Mouse (Mus musculus) lung, postnatal 10 days (tissue): ENCODE results near the gene Gigyf1.

Experiments used
- DNase-seq: peaks from one replicate; pipeline ENCODE4 v3.0.0; 2021

Gene Gigyf1

DNA sequence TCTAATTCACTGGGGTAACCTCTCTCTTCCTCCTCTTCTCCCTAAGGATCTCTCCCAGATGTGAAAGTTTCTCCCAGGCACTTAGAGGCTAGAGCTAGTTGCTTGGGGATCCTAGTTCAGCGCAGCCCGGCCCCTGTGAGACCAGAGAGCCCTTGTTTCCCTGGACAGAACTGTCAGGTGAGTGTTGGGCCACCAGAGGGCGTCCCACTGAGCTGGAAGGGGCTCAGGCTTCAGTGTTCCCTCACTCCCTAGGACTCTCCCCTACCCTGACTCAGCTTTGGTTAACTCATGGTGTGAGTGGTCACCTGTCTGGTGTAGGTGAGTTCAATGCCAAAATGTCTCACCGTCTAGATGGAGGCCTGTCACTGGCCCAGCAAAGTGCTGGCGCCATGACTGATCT is at the start of gene Gigyf1:
Gigyf1 (plus strand) TSS at position 113 of the 400 bp plus-strand sequence.
- peak; percentile 58 for DNase-seq

- DNase-seq = no peak
These were observed 46.0 kb upstream of the Gigyf1 start for GRCm38 (mm10) chr5:137472252-137472904.

- DNase-seq = no peak
These were observed 44.0 kb upstream of the Gigyf1 start for GRCm38 (mm10) chr5:137474351-137474750.

GRCm38 (mm10) chr5:137476964-137477363 is 41.4 kb upstream of the Gigyf1 start, which contains the start of gene Zan:
Gene Zan (minus strand): TSS chr5:137477064.
- DNase-seq = no peak

GRCm38 (mm10) chr5:137481138-137481537 is 37.2 kb upstream of the Gigyf1 start:
- peak; percentile 94 for DNase-seq

- peak; percentile 31 for DNase-seq
These were observed 36.5 kb upstream of the Gigyf1 start for GRCm38 (mm10) chr5:137481897-137482296.

- DNase-seq = no peak
These were observed 33.1 kb upstream of the Gigyf1 start for GRCm38 (mm10) chr5:137485071-137485850.

GRCm38 (mm10) chr5:137485851-137486155 is 32.5 kb upstream of the Gigyf1 start:
- DNase-seq = no peak

- no peak for DNase-seq
These were observed 30.7 kb upstream of the Gigyf1 start for GRCm38 (mm10) chr5:137487616-137488015.

- peak; percentile 72 for DNase-seq
These were observed 26.8 kb upstream of the Gigyf1 start for GRCm38 (mm10) chr5:137491559-137491958.

DNA sequence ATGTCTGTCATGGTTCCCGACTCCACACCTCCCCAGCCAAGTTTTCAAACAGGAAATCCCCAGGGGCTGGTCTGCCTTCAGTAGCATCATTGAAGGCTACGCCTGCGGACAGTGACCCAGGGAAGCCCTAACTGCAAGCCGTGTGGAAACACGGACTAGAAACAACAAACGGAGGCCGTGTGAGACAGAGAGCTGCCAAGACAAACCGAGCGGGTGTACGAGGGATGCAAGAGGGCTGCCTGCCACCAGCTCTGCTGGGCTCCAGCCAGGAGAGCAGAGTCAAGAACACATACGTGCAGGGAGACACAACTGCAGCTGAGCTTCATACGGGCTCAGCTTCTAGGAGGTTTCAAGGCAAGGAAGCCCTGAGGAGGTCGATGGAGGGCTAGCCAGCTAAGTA is 24.5 kb upstream of the Gigyf1 start:
- peak; percentile 72 for DNase-seq

- no peak for DNase-seq
These were observed 18.2 kb upstream of the Gigyf1 start for GRCm38 (mm10) chr5:137500186-137500585.

GRCm38 (mm10) chr5:137501709-137502666 is 16.4 kb upstream of the Gigyf1 start, which contains the start of gene Pop7:
Gene Pop7 (minus strand): TSS chr5:137502518.
- peak; percentile 100 for DNase-seq

DNA sequence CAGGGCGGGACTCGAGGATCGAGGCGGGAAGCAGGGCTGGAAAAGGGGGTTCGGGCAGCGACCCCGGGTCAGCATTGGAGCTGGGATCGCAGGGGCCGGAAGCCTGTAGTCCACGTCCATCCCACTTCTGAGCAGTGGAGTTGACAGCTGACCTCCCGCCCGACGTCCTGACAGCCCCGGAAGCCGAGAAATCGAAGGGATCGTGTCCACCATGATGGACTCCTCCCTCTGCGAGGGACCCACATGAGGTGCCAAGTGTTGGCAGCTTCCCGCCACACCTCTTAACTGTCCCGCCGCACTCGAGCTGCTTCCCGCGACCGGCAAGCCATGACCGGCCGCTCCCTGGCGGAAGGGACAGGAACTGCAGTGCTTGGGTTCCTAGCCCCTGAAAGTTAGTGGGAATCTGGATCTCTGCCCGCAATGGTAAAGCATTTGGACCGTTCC is 15.7 kb upstream of the Gigyf1 start:
- DNase-seq = peak; percentile 94

- peak; percentile 43 for DNase-seq
These were observed 14.3 kb upstream of the Gigyf1 start for GRCm38 (mm10) chr5:137504041-137504440.

DNA sequence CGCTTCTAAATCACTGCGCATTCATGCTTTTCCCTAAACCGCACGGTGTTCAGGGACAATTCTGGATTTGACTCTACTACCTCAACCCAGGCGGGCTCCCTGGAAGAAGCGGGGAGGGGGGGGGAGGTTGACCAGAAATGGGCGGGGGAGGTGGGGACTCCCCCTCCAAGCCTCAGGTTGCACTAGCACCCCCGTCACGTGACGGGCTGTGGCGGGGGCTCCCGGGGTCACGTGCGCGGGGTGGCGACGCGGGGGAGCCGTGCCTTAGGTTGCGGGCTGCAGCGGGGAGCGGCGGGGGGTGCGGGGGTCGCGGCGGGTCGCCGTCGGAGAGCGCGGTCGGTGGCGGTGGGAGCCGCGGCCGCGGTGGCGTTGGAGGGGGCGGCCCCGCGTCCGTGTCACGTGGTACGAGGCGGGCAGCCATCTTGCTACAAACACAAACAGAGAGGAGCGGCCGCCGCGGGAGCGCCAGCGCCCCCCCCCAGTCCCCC is 8.3 kb upstream of the Gigyf1 start:
- DNase-seq = peak; percentile 88

DNA sequence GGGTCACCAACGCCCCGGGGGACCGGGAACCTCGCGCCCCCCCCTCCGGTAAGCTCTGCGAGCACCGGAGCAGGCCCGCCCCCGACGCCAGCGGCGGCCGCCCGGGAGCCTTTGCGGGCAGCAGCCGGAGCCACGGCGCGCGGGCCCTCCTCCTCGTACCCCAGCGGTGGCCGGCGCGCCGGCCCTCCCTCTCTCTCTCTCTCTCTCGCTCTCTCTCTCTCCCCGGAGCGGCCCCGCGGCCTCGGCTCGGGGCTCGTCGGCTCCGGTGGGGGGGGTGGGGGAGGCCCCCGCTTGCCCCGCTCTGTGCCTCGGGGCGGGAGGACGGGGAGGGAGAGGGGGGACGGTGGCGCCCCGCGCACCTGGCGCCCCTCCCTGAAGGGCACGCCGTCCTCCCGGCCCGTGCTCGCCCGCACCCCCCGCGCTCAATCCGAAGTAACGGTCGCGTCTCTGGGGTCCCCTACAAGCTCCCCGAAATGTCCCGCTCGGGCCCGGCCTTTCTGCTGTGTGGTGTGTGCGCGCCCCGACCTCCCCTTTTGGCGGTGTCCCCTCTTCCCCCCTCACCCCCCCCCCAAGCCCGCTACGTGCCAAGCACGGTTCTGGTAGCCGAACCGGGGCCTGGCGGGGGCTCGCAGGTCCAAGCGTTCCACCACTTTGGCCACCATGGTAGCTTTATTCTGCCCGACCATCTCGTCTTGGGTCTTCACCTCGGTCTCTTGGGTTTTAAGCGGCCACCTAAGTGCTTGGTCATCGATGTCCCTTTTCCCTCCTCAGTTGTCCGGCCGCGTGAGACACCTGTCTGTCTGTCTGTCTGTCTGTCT is 7.6 kb upstream of the Gigyf1 start:
- peak; percentile 37 for DNase-seq

DNA sequence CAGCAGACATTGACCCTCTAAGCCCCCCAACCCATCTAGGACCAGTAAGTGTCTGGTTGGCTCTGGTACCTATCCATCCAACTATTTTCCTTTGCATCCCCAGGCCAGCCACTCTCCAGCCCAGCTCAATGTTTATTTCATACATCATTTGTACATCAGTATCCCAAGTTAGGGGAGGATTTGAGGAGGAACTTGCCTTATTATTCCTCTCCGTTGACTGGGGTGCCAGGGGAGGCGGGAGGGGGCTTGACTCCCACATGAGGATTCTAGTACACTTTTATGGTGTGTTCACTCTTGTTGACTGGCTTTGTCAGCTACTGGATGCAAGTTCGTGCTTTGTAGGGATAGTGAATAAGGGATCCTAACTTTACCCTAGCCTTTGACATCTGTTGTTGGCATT is 6.6 kb upstream of the Gigyf1 start:
- DNase-seq = no peak

GRCm38 (mm10) chr5:137512847-137513794 is 5.2 kb upstream of the Gigyf1 start:
- DNase-seq = peak; percentile 63

DNA sequence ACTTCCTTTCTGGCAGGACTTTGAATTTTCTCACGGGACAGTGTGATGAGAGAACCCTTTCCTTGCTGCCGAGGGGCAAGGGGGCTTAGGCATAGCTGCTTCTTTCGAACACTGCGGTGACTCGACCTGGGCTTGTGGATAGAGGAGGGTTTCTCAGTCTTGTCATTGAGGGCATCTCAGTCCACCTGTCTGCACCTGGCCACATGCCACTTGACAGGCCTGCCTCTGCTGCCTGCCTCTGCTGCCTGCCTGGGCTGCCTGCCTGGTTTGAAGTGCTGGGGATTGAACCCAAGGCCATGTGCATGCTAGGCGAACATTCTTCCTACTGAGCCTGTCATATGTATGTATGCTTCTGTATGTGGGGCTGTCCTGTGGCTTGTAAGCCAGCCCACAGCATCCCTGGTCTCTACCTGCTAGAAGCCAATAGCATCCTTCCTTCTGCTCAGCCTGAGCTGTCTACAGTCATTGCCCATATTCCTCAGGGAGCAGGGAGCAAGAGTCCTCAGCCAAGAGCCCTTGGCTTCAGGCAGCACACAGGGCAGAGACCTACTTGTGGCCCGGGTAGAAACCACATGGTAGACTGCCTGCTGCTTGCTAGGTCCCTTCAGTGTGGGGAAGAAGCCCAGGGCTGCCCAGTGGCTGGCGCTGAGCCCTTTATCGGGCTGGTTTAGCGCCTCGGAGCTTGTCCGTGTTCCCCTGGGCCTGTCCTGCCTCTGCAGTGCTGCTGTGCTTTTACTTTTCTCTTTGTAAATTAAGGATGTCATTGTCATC is 4.2 kb upstream of the Gigyf1 start:
- DNase-seq = no peak
